Mouse (Mus musculus): Measurements from ENCODE around the gene Arhgap32.
"Not testable (repeated sequence)": the region's sequence is repeated elsewhere in the genome, so short reads cannot be mapped to it uniquely, and the experiment has no call there.

Gene Arhgap32

DNA sequence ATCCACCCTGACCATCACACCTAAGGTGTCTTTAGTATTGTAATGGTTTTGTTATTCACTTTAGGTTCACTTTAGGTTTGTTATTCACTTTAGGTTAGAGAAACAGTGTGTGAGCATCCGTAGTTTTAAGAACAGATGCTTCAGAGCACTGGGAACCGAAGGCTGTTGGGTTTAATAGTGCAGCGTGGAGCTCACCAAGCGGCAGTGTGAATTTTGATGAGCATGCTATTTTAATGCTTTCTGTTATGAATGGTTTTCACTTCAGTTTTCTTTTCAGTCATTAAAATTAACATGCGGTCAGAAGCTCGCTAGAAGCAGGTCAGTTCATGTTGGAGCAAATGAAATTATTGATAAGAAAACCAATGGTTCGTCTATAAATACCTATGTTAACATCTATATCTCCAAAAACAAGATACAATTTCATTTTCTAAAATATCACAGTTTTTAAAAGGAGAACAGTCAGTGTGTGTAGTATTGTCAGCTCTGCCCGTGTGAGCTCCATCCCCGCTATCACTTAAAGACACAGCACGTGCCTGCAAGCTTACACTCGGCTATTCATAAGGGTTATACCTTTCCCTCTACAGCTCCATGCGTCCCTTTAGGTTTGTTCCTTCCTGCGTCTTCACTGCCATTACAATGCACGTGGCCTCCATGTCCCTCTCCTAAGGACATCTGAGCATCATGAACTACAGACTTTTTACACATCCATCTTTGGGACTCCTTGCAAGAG, 21.9 kb downstream of the Arhgap32 start:
- DNase-seq (ENCODE audit: low read depth, low spot score), result no peak

DNA sequence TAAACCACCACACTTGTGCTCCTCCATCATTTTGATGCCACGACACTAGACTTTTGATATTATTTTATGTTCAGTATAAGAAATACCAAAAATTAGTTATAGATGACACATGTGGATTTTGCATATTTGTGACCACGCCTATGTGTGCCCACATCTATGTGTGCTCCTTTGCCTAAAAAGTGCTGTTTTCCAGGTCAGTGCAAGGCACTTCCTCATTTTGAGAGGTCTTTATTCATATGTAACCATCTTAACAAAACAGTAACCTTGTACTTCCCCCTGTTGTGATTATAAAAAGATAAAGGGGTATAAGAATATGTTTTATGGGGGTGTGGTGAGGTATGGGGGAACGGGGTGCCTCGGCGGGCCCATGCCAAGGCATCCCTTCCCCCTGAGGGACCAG, 22.7 kb downstream of the Arhgap32 start:
- DNase-seq (ENCODE audit: low read depth, low spot score), result no peak

- DNase-seq (ENCODE audit: low read depth, low spot score), result no peak
These were observed 23.7 kb downstream of the Arhgap32 start for GRCm38 (mm10) chr9:32139641-32140040.

DNA sequence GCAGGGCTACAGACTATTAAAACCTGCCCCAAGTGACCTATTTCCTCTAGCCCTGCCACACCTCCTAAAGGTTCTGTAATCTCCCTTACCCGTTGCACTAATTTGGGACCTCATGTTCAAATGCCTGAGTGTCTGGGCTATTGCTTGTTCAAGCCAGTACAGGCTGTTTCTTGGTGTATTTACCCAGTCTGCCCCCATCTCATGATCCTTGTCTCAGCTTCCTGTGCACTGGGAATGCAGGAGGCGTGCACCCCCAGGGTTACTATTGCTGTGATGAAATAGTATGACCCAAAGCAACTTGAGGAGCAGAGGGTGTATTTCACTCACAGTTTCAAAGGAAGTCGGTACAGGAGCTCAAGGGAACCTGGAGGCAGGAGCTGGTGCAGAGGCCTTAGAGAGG, 26.9 kb downstream of the Arhgap32 start:
- no peak for DNase-seq (ENCODE audit: low read depth, low spot score)

GRCm38 (mm10) chr9:32143451-32143850, 27.5 kb downstream of the Arhgap32 start:
- DNase-seq (ENCODE audit: low read depth, low spot score), result no peak

DNA sequence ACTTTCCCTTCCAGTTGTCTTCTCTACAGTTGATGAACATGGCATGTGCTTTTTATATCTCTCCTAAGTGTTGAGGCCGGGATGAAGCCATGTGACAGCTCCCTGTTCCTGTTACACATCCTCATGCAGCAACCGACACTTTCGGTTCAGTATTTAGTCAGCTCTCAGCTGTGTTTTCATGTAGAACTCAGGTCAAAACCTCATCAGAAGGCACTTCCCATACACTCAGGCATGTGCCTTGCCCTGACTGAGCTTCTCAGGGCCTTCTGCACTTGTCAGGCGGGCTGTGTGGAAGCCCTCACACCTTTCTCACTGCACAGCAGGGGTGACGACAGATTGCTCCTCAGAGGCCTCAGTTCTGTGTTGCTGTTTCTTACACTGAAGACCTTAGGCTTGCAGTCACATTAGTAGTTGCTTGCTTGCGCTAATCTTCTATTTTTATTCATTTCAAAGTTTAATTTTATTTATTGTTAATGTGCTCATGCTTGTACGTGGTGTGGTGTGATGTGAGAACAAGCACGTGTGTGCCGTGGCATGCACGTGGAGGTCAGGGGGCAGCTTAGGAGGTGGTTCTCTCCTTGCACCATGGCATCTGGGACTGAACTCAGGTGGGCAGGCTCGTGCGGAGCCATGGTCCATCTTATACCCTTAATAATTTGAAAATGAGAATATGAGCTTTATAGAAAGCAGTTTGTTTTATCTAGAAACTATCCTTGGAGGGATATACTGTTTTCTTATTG, 30.5 kb downstream of the Arhgap32 start:
- DNase-seq (ENCODE audit: low read depth, low spot score), result no peak

DNA sequence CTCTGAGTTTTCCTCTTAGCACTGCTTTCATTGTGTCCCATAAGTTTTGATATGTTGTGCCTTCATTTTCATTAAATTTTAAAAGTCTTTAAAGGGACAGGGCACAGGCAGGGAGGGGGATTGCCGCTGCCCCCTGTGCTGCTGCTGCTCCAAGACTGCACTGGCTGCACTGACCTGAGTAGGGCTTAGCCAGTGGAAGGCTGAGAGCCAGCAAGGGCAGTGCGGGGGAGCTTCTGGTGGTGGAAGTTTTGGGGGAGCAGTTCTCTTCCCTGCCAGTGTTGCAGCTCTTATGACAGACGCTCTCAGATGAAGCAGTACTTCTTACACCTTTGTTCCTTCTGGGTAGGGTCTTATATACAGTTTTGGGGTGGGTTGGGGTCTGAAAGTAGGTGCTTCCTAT, 33.3 kb downstream of the Arhgap32 start:
- DNase-seq (ENCODE audit: low read depth, low spot score), result no peak

- no peak for DNase-seq (ENCODE audit: low read depth, low spot score)
These were observed 34.1 kb downstream of the Arhgap32 start for GRCm38 (mm10) chr9:32149836-32150642.

GRCm38 (mm10) chr9:32154727-32155371, 38.9 kb downstream of the Arhgap32 start:
- no peak for DNase-seq (ENCODE audit: low read depth, low spot score)

DNA sequence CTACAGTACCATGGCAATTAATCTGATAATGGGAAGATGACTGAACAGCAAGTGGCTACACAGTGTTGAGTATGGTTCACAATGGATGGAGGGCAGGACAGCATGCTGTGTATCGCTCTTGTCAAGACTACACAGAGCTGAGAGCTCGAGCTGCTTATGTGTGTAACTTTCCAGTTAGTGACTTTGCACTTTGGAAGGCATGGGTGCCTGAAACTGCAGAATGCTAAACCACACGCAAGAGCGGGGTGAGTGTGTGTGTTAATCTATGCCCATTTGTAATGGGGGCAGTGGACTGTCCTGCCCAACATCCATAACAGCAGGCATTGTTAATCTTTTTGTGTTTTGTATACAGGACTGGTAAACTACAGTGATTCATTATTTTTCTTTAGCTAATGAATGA, 40.8 kb downstream of the Arhgap32 start:
- DNase-seq (ENCODE audit: low read depth, low spot score), result no peak

- no peak for DNase-seq (ENCODE audit: low read depth, low spot score)
These were observed 41.3 kb downstream of the Arhgap32 start for GRCm38 (mm10) chr9:32157201-32157600.

DNA sequence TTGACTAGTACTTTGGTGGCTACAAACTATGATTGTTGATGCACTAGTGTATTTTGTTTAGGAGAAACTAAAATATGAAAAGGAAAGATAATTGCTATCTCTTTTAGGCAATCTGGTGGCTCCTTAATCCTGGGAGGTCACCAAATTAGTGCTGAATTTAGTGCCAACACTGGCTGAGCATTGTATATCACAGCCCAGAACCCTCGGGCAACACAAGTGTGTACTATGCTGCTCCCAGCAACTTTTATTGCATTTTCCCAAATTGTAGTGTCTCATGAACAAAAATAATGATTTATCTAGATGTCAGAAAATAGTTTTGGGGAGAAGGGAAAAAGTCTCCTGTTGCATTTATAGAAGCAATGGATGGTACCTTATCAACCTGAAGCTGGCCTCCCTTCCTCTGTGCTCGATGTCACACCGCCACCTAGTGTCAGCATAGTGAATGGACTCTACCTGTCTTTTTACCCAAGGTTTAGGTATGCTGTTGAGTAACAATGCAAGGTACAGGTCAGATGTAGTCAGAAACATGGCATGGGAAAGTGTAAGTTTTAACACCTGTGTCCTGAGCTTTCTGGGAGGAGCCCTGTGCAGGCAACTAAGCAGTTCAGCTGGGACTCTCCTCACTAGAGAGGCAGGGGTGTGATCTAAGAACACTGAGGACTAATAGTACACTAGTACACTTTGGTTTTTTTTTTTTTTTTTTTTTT, 43.1 kb downstream of the Arhgap32 start:
- DNase-seq (ENCODE audit: low read depth, low spot score), result peak; percentile 51

DNA sequence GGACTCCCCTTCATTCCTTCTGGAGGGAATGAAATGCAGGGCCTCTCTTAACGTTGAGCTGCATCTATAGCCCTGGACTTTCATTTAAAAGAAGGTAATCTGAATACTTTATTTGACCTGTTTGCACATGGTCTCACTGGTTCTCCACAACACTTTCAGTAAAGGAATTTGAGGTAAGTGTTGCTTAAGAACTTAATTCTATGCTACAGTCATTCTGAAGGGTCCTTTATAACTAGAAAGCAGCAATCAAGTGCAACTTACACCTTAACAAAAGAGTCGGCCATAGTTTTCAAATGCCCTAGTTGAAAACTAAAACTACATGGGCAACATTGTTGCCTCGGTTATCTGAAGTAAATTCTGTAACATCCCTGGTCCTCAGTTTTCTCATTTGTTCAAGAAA, 43.8 kb downstream of the Arhgap32 start:
- DNase-seq (ENCODE audit: low read depth, low spot score), result no peak

DNA sequence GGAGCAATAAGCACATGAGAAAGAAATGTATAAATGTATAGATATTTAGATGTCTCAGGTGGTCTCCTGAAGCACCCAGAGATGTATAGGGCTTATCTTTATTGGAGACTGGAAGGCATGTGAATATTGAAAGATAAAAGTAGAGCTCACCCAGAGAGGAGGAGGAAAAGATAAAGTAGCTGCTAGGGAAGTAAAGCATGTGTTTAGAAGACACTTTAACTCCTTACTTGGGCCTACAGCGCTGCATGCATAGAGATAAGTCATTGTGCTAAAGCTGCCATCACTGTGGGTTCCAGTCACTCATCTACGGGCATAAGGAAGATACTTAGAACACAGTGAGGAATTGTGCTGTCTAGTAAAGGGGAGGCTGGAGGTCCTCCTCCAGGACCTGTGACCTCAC, 46.9 kb downstream of the Arhgap32 start:
- DNase-seq (ENCODE audit: low read depth, low spot score), result no peak

- DNase-seq (ENCODE audit: low read depth, low spot score), result not testable (repeated sequence)
These were observed 47.9 kb downstream of the Arhgap32 start for GRCm38 (mm10) chr9:32163820-32164219.

GRCm38 (mm10) chr9:32168546-32169137, 52.7 kb downstream of the Arhgap32 start:
- no peak for DNase-seq (ENCODE audit: low read depth, low spot score)

- DNase-seq (ENCODE audit: low read depth, low spot score), result no peak
These were observed 54.8 kb downstream of the Arhgap32 start for GRCm38 (mm10) chr9:32170713-32171112.

DNA sequence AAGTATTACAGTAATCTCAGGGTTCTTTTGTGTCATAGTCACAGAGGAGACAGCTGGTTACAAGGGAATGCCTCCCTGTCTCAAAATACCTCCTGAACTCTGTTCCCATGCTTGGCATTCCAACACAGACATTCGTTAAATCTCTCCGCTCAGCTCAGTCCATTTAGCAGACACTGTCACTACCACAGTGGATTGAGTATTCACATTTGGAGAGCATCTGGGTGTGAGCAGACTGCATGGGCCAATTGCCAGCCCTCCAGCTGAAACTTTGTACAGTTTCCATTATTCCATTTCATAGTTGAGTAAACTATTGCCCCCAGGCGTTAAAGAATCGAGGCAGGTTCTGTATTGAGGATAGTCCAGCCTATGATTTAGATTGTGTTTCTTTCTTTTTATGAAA, 60.7 kb downstream of the Arhgap32 start:
- DNase-seq (ENCODE audit: low read depth, low spot score), result no peak

- no peak for DNase-seq (ENCODE audit: low read depth, low spot score)
These were observed 65.2 kb downstream of the Arhgap32 start for GRCm38 (mm10) chr9:32181170-32181569.

DNA sequence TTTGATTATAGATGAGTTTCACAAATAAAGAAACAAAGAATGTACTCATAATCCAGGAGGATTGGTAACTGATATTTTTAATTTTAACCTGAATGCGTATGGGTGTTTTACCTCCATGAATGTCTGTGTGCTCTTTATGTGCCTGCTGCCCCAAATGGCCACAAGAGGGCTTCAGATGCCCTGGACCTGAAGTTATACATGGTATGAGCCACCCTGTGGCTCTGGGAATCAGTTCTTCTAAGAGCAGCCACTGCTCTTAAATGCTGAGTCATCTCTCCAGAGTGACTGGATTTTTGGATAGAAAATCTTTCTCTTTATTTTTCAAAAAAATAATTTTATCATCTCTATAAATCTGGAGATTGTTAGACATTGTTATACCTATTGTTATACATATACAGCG, 70.6 kb downstream of the Arhgap32 start:
- DNase-seq (ENCODE audit: low read depth, low spot score), result no peak

Measured in embryo, embryonic 11.5 days (tissue).